Mouse (Mus musculus): ENCODE data around the gene Dnah8. TPM values are rescaled to one million over a fixed set of nuclear protein-coding genes. Genes with fewer than 3 reads are reported as not detected.

Dnah8 gene
- polyA plus RNA-seq, 1 experiment from 2014 or later: 4.4 TPM

- H3K36me3 ChIP-seq (ENCODE audit: control insufficient read depth, insufficient read depth, low read length): peaks cover 5% of the 10 kb centered on the region; the same call in 1 of the 2 replicates
- H3K27me3 ChIP-seq (replicated peaks; ENCODE audit: control insufficient read depth, insufficient read depth, low read length): no peaks in the 10 kb centered on the region
- no peak overlapping the region for H3K9ac ChIP-seq (ENCODE audit: low read depth, low read length)
- no peak overlapping the region for H3K4me2 ChIP-seq
- no peaks in the 10 kb centered on the region; the same call in 1 of the 2 replicates for H3K4me1 ChIP-seq (replicated peaks; ENCODE audit: control insufficient read depth, insufficient read depth, low read length)
- WGBS: 84% methylated on average over 8 of the region's 8 CpGs
- H3K27ac ChIP-seq (ENCODE audit: low read depth, low read length): no peak overlapping the region
- DNase-seq (ENCODE audit: low spot score) (no peak), ATAC-seq (replicated peaks; ENCODE audit: low FRiP score) (no peak)
- H3K4me3 ChIP-seq (ENCODE audit: low read depth, low read length): no peak overlapping the region
- H3K9me3 ChIP-seq (ENCODE audit: control insufficient read depth, low read length): peaks cover 5% of the 10 kb centered on the region
These were observed 39.0 kb downstream of the Dnah8 start for GRCm38 (mm10) chr17:30663170-30663569.

GRCm38 (mm10) chr17:30664856-30665255 lies 40.7 kb downstream of the Dnah8 start:
- Histone ChIP-seq H3K4me1 (replicated peaks; ENCODE audit: control insufficient read depth, insufficient read depth, low read length) (no peaks in the 10 kb centered on the region; the same call in 1 of the 2 replicates), H3K9me3 (ENCODE audit: control insufficient read depth, low read length) (peaks cover 5% of the 10 kb centered on the region), H3K4me3 (ENCODE audit: low read depth, low read length) (no peak overlapping the region), H3K36me3 (ENCODE audit: control insufficient read depth, insufficient read depth, low read length) (peaks cover 5% of the 10 kb centered on the region; the same call in 1 of the 2 replicates), H3K4me2 (no peak overlapping the region), H3K27me3 (replicated peaks; ENCODE audit: control insufficient read depth, insufficient read depth, low read length) (no peaks in the 10 kb centered on the region), H3K9ac (ENCODE audit: low read depth, low read length) (no peak overlapping the region), H3K27ac (ENCODE audit: low read depth, low read length) (no peak overlapping the region)
- ATAC-seq (replicated peaks; ENCODE audit: low FRiP score): no peak
- 75% methylated on average over 5 of the region's 5 CpGs for WGBS
- DNase-seq (ENCODE audit: low spot score): no peak

- Histone ChIP-seq H3K9me3 (ENCODE audit: control insufficient read depth, low read length) (no peaks in the 10 kb centered on the region), H3K4me2 (no peak overlapping the region), H3K9ac (ENCODE audit: low read depth, low read length) (no peak overlapping the region), H3K27me3 (replicated peaks; ENCODE audit: control insufficient read depth, insufficient read depth, low read length) (no peaks in the 10 kb centered on the region), H3K27ac (ENCODE audit: low read depth, low read length) (no peak overlapping the region), H3K4me3 (ENCODE audit: low read depth, low read length) (no peak overlapping the region), H3K4me1 (replicated peaks; ENCODE audit: control insufficient read depth, insufficient read depth, low read length) (no peaks in the 10 kb centered on the region), H3K36me3 (ENCODE audit: control insufficient read depth, insufficient read depth, low read length) (no peaks in the 10 kb centered on the region)
- no peak for DNase-seq (ENCODE audit: low spot score)
- no peak for ATAC-seq (replicated peaks; ENCODE audit: low FRiP score)
- 89% methylated on average over 4 of the region's 4 CpGs for WGBS
These were observed 48.4 kb downstream of the Dnah8 start for GRCm38 (mm10) chr17:30672556-30672955.

- H3K4me3 ChIP-seq (ENCODE audit: low read depth, low read length): no peak overlapping the region
- H3K9ac ChIP-seq (ENCODE audit: low read depth, low read length): no peak overlapping the region
- H3K4me1 ChIP-seq (replicated peaks; ENCODE audit: control insufficient read depth, insufficient read depth, low read length): no peaks in the 10 kb centered on the region
- H3K27ac ChIP-seq (ENCODE audit: low read depth, low read length): no peak overlapping the region
- WGBS: 85% methylated on average over 6 of the region's 6 CpGs
- ATAC-seq (replicated peaks; ENCODE audit: low FRiP score) (no peak), DNase-seq (ENCODE audit: low spot score) (no peak)
- H3K9me3 ChIP-seq (ENCODE audit: control insufficient read depth, low read length): no peaks in the 10 kb centered on the region
- H3K36me3 ChIP-seq (ENCODE audit: control insufficient read depth, insufficient read depth, low read length): no peaks in the 10 kb centered on the region
- no peak overlapping the region for H3K4me2 ChIP-seq
- H3K27me3 ChIP-seq (replicated peaks; ENCODE audit: control insufficient read depth, insufficient read depth, low read length): no peaks in the 10 kb centered on the region
These were observed 48.9 kb downstream of the Dnah8 start for GRCm38 (mm10) chr17:30673023-30673422.

GRCm38 (mm10) chr17:30675021-30675740 lies 51.0 kb downstream of the Dnah8 start:
- no peaks in the 10 kb centered on the region for H3K4me1 ChIP-seq (replicated peaks; ENCODE audit: control insufficient read depth, insufficient read depth, low read length)
- no peak for DNase-seq (ENCODE audit: low spot score)
- 87% methylated on average over 9 of the region's 9 CpGs for WGBS

GRCm38 (mm10) chr17:30678523-30678922 lies 54.4 kb downstream of the Dnah8 start:
- 89% methylated on average over 10 of the region's 10 CpGs for WGBS
- no peak for ATAC-seq (replicated peaks; ENCODE audit: low FRiP score)

More at GRCm38 (mm10) chr17:30675021-30675740, 51.0 kb downstream of the Dnah8 start:
- no peak overlapping the region for H3K4me2 ChIP-seq
- no peak overlapping the region for H3K9ac ChIP-seq (ENCODE audit: low read depth, low read length)
- H3K27ac ChIP-seq (ENCODE audit: low read depth, low read length): no peak overlapping the region
- no peaks in the 10 kb centered on the region for H3K27me3 ChIP-seq (replicated peaks; ENCODE audit: control insufficient read depth, insufficient read depth, low read length)
- no peak for ATAC-seq (replicated peaks; ENCODE audit: low FRiP score)
- H3K36me3 ChIP-seq (ENCODE audit: control insufficient read depth, insufficient read depth, low read length): no peaks in the 10 kb centered on the region
- H3K4me3 ChIP-seq (ENCODE audit: low read depth, low read length): no peak overlapping the region
- no peaks in the 10 kb centered on the region for H3K9me3 ChIP-seq (ENCODE audit: control insufficient read depth, low read length)

GRCm38 (mm10) chr17:30679612-30680011 lies 55.5 kb downstream of the Dnah8 start:
- Histone ChIP-seq H3K27me3 (replicated peaks; ENCODE audit: control insufficient read depth, insufficient read depth, low read length) (no peaks in the 10 kb centered on the region), H3K4me2 (no peak overlapping the region), H3K4me1 (replicated peaks; ENCODE audit: control insufficient read depth, insufficient read depth, low read length) (no peaks in the 10 kb centered on the region), H3K27ac (ENCODE audit: low read depth, low read length) (no peak overlapping the region), H3K9ac (ENCODE audit: low read depth, low read length) (no peak overlapping the region), H3K36me3 (ENCODE audit: control insufficient read depth, insufficient read depth, low read length) (no peaks in the 10 kb centered on the region), H3K4me3 (ENCODE audit: low read depth, low read length) (no peak overlapping the region), H3K9me3 (ENCODE audit: control insufficient read depth, low read length) (no peaks in the 10 kb centered on the region)
- DNase-seq (ENCODE audit: low spot score) (no peak), ATAC-seq (replicated peaks; ENCODE audit: low FRiP score) (no peak)
- WGBS: 89% methylated on average over 4 of the region's 4 CpGs

More at GRCm38 (mm10) chr17:30678523-30678922, 54.4 kb downstream of the Dnah8 start:
- Histone ChIP-seq H3K4me3 (ENCODE audit: low read depth, low read length) (no peak overlapping the region), H3K36me3 (ENCODE audit: control insufficient read depth, insufficient read depth, low read length) (no peaks in the 10 kb centered on the region), H3K9me3 (ENCODE audit: control insufficient read depth, low read length) (no peaks in the 10 kb centered on the region), H3K4me2 (no peak overlapping the region), H3K27ac (ENCODE audit: low read depth, low read length) (no peak overlapping the region), H3K4me1 (replicated peaks; ENCODE audit: control insufficient read depth, insufficient read depth, low read length) (no peaks in the 10 kb centered on the region), H3K9ac (ENCODE audit: low read depth, low read length) (no peak overlapping the region), H3K27me3 (replicated peaks; ENCODE audit: control insufficient read depth, insufficient read depth, low read length) (no peaks in the 10 kb centered on the region)
- no peak for DNase-seq (ENCODE audit: low spot score)

GRCm38 (mm10) chr17:30681604-30682003 lies 57.5 kb downstream of the Dnah8 start:
- WGBS: 22% methylated on average over 5 of the region's 5 CpGs
- Histone ChIP-seq H3K4me1 (replicated peaks; ENCODE audit: control insufficient read depth, insufficient read depth, low read length) (no peaks in the 10 kb centered on the region), H3K4me3 (ENCODE audit: low read depth, low read length) (no peak overlapping the region), H3K4me2 (no peak overlapping the region), H3K36me3 (ENCODE audit: control insufficient read depth, insufficient read depth, low read length) (no peaks in the 10 kb centered on the region), H3K9ac (ENCODE audit: low read depth, low read length) (no peak overlapping the region), H3K27ac (ENCODE audit: low read depth, low read length) (no peak overlapping the region), H3K9me3 (ENCODE audit: control insufficient read depth, low read length) (no peaks in the 10 kb centered on the region), H3K27me3 (replicated peaks; ENCODE audit: control insufficient read depth, insufficient read depth, low read length) (no peaks in the 10 kb centered on the region)
- ATAC-seq (replicated peaks; ENCODE audit: low FRiP score) (no peak), DNase-seq (ENCODE audit: low spot score) (peak; percentile 57)

GRCm38 (mm10) chr17:30690181-30690580 lies 66.0 kb downstream of the Dnah8 start:
- no peak overlapping the region for H3K9ac ChIP-seq (ENCODE audit: low read depth, low read length)
- DNase-seq (ENCODE audit: low spot score): no peak
- no peaks in the 10 kb centered on the region for H3K36me3 ChIP-seq (ENCODE audit: control insufficient read depth, insufficient read depth, low read length)
- H3K9me3 ChIP-seq (ENCODE audit: control insufficient read depth, low read length): no peaks in the 10 kb centered on the region
- no peak overlapping the region for H3K4me2 ChIP-seq
- 85% methylated on average over 8 of the region's 8 CpGs for WGBS
- no peaks in the 10 kb centered on the region for H3K27me3 ChIP-seq (replicated peaks; ENCODE audit: control insufficient read depth, insufficient read depth, low read length)
- no peak overlapping the region for H3K4me3 ChIP-seq (ENCODE audit: low read depth, low read length)
- H3K4me1 ChIP-seq (replicated peaks; ENCODE audit: control insufficient read depth, insufficient read depth, low read length): no peaks in the 10 kb centered on the region
- H3K27ac ChIP-seq (ENCODE audit: low read depth, low read length): no peak overlapping the region
- no peak for ATAC-seq (replicated peaks; ENCODE audit: low FRiP score)
